Mouse (Mus musculus) E14TG2a.4 (cell line): ENCODE data around the gene Cdk5.

Source experiments
- CTCF ChIP-seq: conservative IDR thresholded peaks from 2 replicates; pipeline ENCODE4 v1.5.1; 2014; ENCODE audit warnings: low read length
- NANOG ChIP-seq: IDR thresholded peaks from 2 replicates; pipeline ENCODE4 v1.6.1; 2014; ENCODE audit warnings: borderline replicate concordance, low read length, mixed read lengths
- POU5F1 ChIP-seq: IDR thresholded peaks from 2 replicates; pipeline ENCODE4 v1.6.1; 2014; ENCODE audit warnings: low read length, borderline replicate concordance

DNA sequence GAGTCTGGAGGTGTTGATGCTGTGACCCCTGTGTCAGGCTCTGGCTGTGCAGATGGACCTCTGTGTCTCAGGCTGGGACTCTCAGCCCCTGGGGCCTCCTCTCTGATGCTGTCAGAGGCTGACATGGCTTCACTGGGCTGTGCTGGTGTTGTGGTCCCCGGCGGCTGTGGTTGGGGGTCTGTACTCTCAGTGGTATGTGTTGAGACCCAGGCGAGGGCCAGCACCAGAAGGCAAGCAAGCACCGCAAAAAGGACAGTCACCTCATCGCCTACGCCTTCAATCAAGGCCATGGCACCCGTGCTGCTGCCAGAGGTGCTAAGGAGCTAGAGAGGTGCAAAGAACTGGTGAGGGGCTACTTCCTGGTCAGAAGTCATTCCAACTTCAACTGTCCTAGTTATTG is 23.3 kb upstream of the Cdk5 start:
- TF ChIP-seq CTCF (no peak), POU5F1 (no peak), NANOG (no peak)
